Mouse (Mus musculus) liver, embryonic 16.5 days (tissue): ENCODE measurements around the gene Erp27. TPM values are rescaled to one million over a fixed set of nuclear protein-coding genes. Genes with fewer than 3 reads are reported as not detected.

ENCODE experiments used
- ATAC-seq: fragments of 200-750 bp; cut with Nextera tagmentation; 2 replicates; pipeline ENCODE4 v1.8.0; 2017; ENCODE audit warnings: low read depth, mild to moderate bottlenecking, moderate number of reproducible peaks, moderate library complexity
- H3K27ac ChIP-seq: fragments of 300-500 bp; sonication (generic); 2 replicates; pipeline ENCODE4 v1.5.1; 2014; ENCODE audit warnings: mild to moderate bottlenecking, low read length
- H3K27me3 ChIP-seq: fragments of 300-500 bp; sonication (generic); 2 replicates; pipeline ENCODE4 v1.6.1; 2014; ENCODE audit warnings: low read depth, low read length, mixed read lengths; ENCODE audit not compliant: control insufficient read depth, insufficient read depth
- H3K36me3 ChIP-seq: fragments of 300-500 bp; sonication (generic); 2 replicates; pipeline ENCODE4 v1.6.1; 2014; ENCODE audit warnings: mild to moderate bottlenecking; ENCODE audit not compliant: control insufficient read depth, insufficient read depth
- H3K4me1 ChIP-seq: fragments of 300-500 bp; sonication (generic); 2 replicates; pipeline ENCODE4 v1.6.1; 2014; ENCODE audit warnings: low read depth, low read length, mixed read lengths; ENCODE audit not compliant: control insufficient read depth
- H3K4me2 ChIP-seq: fragments of 300-500 bp; sonication (generic); 2 replicates; pipeline ENCODE4 v1.6.1; 2014; ENCODE audit warnings: low read depth, low read length, mixed read lengths
- H3K4me3 ChIP-seq: fragments of 300-500 bp; sonication (generic); 2 replicates; pipeline ENCODE4 v1.5.1; 2014; ENCODE audit warnings: low read depth, mild to moderate bottlenecking, low read length
- H3K9ac ChIP-seq: fragments of 300-500 bp; sonication (generic); 2 replicates; pipeline ENCODE4 v1.6.1; 2014; ENCODE audit warnings: low read depth, low read length
- H3K9me3 ChIP-seq: fragments of 300-500 bp; sonication (generic); replicated peaks from 2 replicates; pipeline ENCODE4 v1.6.1; 2016; ENCODE audit warnings: low read length; ENCODE audit not compliant: control insufficient read depth
- WGBS: fragments of 180-500 bp; shearing (Covaris S2); extraction: QIAGEN DNeasy Blood & Tissue Kit; methylation state at CpG from one replicate; pipeline ENCODE4 v1.1.7; 2014; ENCODE audit not compliant: insufficient replicate concordance; 5-methylcytosine and 5-hydroxymethylcytosine counted together
- polyA plus RNA-seq: library from polyadenylated mRNA; unstranded; fragments of >200 nt; fragmentation: Nextera tagmentation; extraction: Ambion mirVana; gene quantifications from 2 replicates; pipeline ENCODE4 v1.2.1, GENCODE M21; 2015

Erp27 gene
- polyA plus RNA-seq, 1 experiment from 2014 or later = 0.71 TPM

DNA sequence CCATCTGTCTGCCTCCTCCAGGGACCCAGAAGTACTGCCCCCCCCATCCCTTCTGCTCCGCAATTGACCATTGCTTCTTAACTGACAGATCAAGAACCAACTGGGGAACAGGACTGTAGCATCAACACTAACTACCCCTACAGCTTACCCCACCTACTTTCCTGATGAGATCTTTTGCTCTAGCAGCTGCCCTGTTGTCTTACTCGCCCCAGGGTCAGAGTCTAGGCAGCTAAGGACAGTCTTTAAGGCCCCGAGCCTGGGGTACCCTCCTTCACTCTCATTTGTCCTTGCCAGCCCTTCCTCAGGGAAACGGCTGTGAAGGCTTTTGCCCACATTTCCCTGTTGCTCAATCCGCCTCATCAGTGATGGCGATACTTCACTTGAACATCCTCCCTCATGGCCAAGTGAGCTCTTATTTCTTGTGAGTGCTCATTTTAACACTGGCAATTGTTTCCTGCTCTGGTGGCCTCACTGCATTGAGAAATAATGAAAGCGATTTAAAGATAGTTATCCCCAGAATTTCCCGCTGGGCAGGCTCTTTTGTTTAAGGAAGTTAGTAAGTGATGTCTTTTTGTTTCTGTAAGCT is 18.0 kb downstream of the Erp27 start:
- Histone ChIP-seq H3K27me3 (no peaks in the 10 kb centered on the region), H3K4me2 (no peak overlapping the region), H3K27ac (no peak overlapping the region), H3K36me3 (no peaks in the 10 kb centered on the region), H3K9ac (no peak overlapping the region), H3K9me3 (no peaks in the 10 kb centered on the region), H3K4me1 (peaks cover 3% of the 10 kb centered on the region), H3K4me3 (no peak overlapping the region)
- ATAC-seq = no peak
- WGBS = 41% methylated on average over 8 of the region's 8 CpGs

DNA sequence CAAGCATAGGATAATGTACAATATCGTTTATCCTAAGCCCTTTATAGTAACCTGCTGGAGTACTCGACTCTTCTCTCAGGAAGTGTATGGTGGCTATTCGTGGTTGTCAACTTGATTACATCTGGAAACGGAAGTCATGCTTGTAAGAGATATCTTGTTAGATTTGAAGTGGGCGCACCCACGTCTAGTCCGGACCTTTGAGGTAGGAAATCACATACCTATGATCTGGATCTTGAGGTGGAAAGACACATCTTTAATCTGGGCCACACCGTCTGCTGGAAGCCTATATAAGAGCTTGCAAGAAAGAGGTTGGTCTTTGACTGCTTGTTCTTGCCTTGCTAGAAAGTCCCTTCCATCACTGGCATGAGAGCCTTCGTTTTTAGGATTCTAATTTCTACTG is 19.5 kb downstream of the Erp27 start:
- H3K27ac ChIP-seq = no peak overlapping the region
- H3K27me3 ChIP-seq = no peaks in the 10 kb centered on the region
- no peak overlapping the region for H3K9ac ChIP-seq
- H3K4me3 ChIP-seq = no peak overlapping the region
- ATAC-seq = no peak
- no peaks in the 10 kb centered on the region for H3K36me3 ChIP-seq
- H3K4me1 ChIP-seq = peaks cover 3% of the 10 kb centered on the region
- H3K9me3 ChIP-seq = no peaks in the 10 kb centered on the region
- 23% methylated on average over 9 of the region's 9 CpGs for WGBS
- no peak overlapping the region for H3K4me2 ChIP-seq

DNA sequence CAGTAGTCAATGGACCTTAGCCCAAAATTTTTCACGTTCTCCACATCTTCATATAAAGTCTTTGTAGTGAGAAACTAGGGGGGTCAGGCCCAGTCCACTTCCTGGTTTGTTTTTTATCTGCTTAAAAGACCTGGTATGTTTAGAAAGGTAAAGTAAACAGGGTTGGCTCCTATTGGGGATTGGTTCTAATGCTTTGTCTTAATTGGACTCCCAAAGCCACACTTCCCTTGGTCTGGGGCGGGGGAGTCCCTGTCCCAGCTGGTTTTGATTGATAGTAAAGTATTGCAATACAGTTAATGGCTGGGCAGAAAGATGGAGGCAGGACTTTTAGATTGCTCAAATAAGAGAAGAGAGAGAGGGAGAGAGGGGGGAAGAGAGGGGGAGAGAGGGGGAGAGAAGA is 21.0 kb downstream of the Erp27 start:
- Histone ChIP-seq H3K9ac (no peak overlapping the region), H3K27ac (no peak overlapping the region), H3K4me3 (no peak overlapping the region), H3K4me2 (no peak overlapping the region), H3K9me3 (no peaks in the 10 kb centered on the region), H3K27me3 (no peaks in the 10 kb centered on the region), H3K4me1 (peaks cover 3% of the 10 kb centered on the region), H3K36me3 (no peaks in the 10 kb centered on the region)
- 24% methylated on average over 2 of the region's 2 CpGs for WGBS
- ATAC-seq = no peak

DNA sequence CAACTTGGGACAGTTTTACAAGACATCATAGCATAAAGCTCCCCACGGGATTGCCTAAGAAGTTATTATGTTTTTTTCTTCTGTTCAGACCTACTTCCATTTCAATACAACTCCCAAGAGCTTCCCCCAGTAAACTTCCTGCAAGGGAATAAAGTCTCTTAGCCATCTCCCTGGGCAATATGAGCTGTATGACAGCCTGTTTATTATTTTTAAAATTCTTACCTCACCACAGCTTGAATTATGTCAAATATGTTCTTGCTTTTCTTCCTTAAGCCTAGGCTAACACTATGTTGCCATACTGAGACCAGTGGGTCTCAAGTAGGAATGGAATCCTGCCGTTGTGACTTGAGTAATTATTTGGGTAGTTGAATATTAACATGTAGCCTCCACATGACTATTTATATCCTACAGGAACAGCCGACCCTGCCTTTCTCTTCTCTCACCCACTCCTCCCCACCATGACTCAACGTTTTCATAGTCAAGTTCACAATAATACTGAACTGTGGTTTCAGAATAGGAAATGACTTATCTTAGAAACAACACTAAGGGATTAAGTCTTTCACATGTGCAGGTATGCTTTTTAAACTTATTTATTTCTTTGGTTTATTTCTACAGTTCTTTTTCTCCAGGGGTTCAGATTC is 21.5 kb downstream of the Erp27 start:
- 17% methylated on average over 4 of the region's 4 CpGs for WGBS
- Histone ChIP-seq H3K36me3 (no peaks in the 10 kb centered on the region), H3K9me3 (no peaks in the 10 kb centered on the region), H3K4me2 (no peak overlapping the region), H3K27ac (no peak overlapping the region), H3K4me3 (no peak overlapping the region), H3K4me1 (peaks cover 3% of the 10 kb centered on the region), H3K27me3 (no peaks in the 10 kb centered on the region), H3K9ac (no peak overlapping the region)
- no peak for ATAC-seq

DNA sequence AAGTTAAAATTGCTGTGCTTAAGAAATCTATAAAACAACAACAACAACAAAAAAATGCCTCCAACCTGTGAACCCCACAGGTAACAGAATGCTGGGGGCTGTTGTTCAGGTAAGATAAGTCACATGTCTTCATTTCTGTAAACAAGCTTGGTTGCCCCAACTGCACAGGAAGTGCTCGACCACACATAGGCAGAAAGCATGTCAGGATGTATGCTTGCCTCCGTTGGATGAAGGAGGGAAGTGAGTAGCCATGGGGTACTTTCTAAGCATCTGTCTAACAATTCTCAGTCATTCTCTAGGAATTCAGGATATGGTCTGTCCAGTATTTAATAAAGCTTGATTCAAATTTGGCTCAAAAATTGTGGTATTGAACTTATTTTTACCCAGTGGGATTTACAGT is 23.0 kb downstream of the Erp27 start:
- 23% methylated on average over 2 of the region's 2 CpGs for WGBS

DNA sequence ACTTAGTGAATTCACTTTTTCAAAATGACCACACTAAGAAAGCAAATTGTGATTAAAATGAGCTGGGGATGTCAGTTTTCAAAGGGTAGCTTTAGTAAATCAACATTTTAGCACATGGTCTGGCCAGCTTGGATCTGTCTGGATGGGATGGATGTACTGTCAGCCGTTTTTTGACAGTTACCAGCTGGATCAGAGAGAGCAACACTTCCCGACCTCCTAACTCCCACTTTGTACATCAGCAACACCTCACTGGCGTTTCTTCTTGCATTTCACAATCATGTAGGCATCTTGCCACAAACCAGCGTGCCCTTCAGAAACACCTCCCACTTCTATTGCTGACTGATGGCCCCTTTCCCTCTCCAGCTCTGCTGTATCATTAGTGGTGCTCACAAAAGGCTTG is 23.8 kb downstream of the Erp27 start:
- H3K4me1 ChIP-seq = peaks cover 3% of the 10 kb centered on the region
- H3K9ac ChIP-seq = no peak overlapping the region
- H3K4me2 ChIP-seq = no peak overlapping the region
- H3K27me3 ChIP-seq = no peaks in the 10 kb centered on the region
- no peak overlapping the region for H3K4me3 ChIP-seq
- H3K27ac ChIP-seq = no peak overlapping the region
- ATAC-seq = no peak
- no peaks in the 10 kb centered on the region for H3K9me3 ChIP-seq
- 31% methylated on average over 4 of the region's 4 CpGs for WGBS
- no peaks in the 10 kb centered on the region for H3K36me3 ChIP-seq

More for the DNA sequence above, 23.0 kb downstream of the Erp27 start:
- peaks cover 3% of the 10 kb centered on the region for H3K4me1 ChIP-seq
- H3K4me2 ChIP-seq = no peak overlapping the region
- no peaks in the 10 kb centered on the region for H3K9me3 ChIP-seq
- H3K27ac ChIP-seq = no peak overlapping the region
- no peak overlapping the region for H3K4me3 ChIP-seq
- ATAC-seq = no peak
- H3K27me3 ChIP-seq = no peaks in the 10 kb centered on the region
- no peak overlapping the region for H3K9ac ChIP-seq
- H3K36me3 ChIP-seq = no peaks in the 10 kb centered on the region

DNA sequence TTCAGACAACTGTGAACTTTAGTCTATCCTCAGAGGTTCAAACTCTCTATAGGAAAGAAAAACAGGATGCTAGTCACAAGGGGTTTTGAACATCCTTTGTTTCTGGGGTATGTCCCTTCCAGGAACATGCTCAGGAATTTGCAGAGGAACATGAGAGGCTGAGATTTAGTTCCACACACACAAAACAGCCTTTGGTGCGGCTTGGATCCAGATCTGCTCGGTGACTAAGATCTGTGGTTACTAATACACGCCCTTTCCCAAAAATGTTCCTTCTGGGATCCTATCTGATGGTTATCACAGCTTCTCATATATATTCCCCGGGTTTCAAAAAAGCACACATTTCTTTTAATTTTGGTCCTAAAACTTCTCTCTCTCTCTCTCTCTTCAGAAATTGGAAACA is 24.2 kb downstream of the Erp27 start:
- Histone ChIP-seq H3K4me2 (no peak overlapping the region), H3K9ac (no peak overlapping the region), H3K27ac (no peak overlapping the region), H3K27me3 (no peaks in the 10 kb centered on the region), H3K36me3 (no peaks in the 10 kb centered on the region), H3K4me1 (peaks cover 3% of the 10 kb centered on the region), H3K9me3 (no peaks in the 10 kb centered on the region), H3K4me3 (no peak overlapping the region)
- WGBS = 56% methylated on average over 4 of the region's 4 CpGs
- ATAC-seq = no peak

DNA sequence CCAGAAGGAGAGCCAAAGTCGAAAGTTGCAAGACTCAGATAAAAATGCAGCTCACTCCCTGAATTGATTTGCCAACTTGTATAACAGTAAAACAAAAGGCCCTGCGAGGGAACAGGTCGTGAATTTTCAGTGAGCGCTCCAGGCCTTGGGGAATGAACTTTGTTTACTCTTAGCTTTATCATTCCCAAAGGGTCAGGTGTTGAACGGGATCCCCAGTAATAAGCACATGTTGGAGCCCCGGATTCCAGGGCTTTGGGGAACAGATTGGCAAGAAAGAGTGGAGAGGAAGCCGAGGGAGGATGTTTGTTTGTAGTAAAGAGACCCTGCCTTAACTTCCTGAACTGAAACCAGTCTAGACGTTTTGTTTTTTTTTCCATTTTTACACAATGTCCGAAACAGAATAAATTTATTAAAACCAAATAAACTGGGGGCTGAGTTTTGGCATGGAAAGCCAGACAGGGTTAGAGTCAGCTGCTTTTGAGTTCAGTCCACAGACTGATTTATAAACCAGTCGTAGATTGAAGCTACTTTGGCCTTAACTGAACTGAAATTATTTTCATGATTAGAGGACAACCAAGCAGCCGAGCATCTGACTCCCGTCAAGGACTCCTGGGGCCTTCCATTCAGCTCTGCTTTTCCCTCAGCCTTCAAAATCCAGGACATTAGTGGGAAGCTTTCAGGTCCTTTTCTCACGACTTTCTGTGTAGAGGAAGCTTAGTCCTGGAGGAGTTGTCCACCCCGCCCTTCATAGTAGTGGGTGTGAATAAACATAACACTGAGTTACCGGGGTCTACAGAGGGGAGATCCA is 27.2 kb downstream of the Erp27 start:
- 41% methylated on average over 15 of the region's 15 CpGs for WGBS
- ATAC-seq = no peak
- Histone ChIP-seq H3K27ac (no peak overlapping the region), H3K27me3 (no peaks in the 10 kb centered on the region), H3K9ac (no peak overlapping the region), H3K9me3 (no peaks in the 10 kb centered on the region), H3K4me3 (no peak overlapping the region), H3K36me3 (no peaks in the 10 kb centered on the region), H3K4me2 (no peak overlapping the region), H3K4me1 (no peaks in the 10 kb centered on the region)

DNA sequence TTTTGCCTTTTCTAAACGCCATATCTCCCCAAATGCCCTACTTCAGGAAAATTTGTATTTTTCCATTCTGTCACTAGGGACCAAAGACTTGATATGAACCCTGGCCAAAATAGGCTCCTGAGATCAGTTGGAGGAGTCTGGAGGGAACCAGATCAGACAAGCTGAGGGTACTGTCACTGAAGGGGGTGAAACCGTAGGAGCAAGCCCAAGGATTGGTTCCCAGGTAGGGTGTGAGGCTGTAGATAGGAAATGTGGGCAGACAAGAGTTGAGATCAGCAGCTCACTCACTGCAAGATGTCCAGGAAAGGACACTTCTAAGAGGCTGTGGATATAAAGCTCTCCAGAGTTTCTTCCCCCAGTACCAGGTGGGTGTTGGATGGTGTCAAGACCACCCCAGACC is 30.0 kb downstream of the Erp27 start:
- H3K4me1 ChIP-seq = no peaks in the 10 kb centered on the region
- H3K4me3 ChIP-seq = no peak overlapping the region
- H3K27me3 ChIP-seq = no peaks in the 10 kb centered on the region
- WGBS = 39% methylated on average over 2 of the region's 2 CpGs
- H3K9ac ChIP-seq = no peak overlapping the region
- H3K27ac ChIP-seq = no peak overlapping the region
- no peaks in the 10 kb centered on the region for H3K9me3 ChIP-seq
- H3K4me2 ChIP-seq = no peak overlapping the region
- no peaks in the 10 kb centered on the region for H3K36me3 ChIP-seq
- no peak for ATAC-seq
